Mouse (Mus musculus): ENCODE data around the gene Ebf3. TPM values are rescaled to one million over a fixed set of nuclear protein-coding genes. Genes with fewer than 3 reads are reported as not detected.

The Ebf3 gene
- polyA plus RNA-seq, 1 experiment from 2014 or later, result 1.4 TPM

DNA sequence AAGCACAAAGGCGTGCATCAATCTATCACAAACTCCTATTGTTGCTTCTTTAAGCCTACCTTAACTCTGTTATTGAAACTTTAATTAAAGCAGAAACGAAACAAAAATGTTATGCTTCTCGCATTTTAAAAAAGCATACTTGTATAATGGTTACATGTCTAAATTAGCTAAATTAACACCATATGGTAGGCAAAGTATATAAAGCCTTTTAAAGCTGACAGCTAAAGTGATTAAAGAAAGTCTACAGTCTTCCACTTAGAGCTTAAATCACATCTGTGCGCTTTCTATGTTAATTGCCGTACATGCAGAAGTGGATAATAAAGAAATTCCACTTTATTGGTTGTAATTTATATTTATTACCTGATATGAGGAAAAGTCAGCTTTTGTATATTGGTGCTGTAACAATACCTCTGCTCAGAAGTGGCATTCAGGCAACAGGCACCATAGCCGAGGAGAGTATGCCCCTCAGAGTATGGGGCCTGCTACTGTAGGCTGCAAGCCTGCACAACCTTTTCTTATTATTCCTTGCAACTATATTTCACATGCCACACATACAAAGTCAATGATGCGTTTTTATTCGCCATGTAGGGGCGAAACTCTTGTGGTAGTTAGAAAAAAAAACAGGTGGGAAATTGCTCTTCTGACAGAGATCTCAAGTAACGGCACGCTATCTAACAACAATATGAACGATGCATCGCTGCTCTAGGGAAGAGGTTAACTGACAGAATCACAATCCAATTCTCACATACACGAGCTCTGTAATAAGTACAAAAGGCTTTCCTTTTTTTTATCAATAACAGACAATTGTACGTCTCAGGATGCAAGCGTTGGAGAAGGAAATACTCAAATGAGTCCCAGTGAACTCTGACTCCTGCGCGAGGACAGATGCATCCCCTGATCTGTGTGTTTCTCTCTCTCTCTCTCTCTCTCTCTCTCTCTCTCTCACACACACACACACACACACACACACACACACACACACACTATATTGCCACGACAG lies 5.9 kb downstream of the Ebf3 start:
- ATAC-seq (replicated peaks; ENCODE audit: low FRiP score, low TSS enrichment, low read depth) (no peak), DNase-seq (ENCODE audit: low spot score) (no peak)
- H3K9me3 ChIP-seq (ENCODE audit: control insufficient read depth, low read length), result no peaks in the 10 kb centered on the region
- H3K9ac ChIP-seq (ENCODE audit: low read length), result no peak overlapping the region
- no peaks in the 10 kb centered on the region for H3K36me3 ChIP-seq (ENCODE audit: control insufficient read depth, insufficient read depth, low read length)
- 35% methylated on average over 19 of the region's 19 CpGs for WGBS
- peaks cover 21% of the 10 kb centered on the region for H3K4me1 ChIP-seq (replicated peaks; ENCODE audit: control insufficient read depth, insufficient read depth, low read length)
- no peak overlapping the region for H3K27ac ChIP-seq (ENCODE audit: low read depth)
- no peak overlapping the region for H3K4me2 ChIP-seq (ENCODE audit: low read length)
- H3K4me3 ChIP-seq (ENCODE audit: low read depth, low read length), result no peak overlapping the region
- peaks cover 97% of the 10 kb centered on the region for H3K27me3 ChIP-seq (replicated peaks; ENCODE audit: control insufficient read depth, insufficient read depth, low read length)

DNA sequence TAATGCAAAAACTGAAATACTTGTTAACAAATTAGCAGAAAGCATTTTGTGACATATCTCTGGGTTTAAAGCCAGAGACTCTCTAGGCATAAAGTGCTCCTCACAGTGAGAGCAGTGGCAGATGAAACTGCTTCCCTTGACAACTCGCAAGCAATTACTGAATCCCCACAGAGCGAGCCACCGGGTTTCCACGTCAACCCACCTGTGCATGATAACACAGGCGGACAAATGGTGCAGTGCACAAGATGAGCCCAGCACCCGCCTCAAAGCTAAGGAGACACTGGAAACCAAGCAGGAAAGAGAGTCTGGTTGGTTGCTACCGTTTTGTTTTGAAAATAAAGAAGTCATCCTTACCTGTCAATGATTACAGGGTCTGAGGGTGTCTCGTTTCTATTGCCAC lies 7.1 kb downstream of the Ebf3 start:
- DNase-seq (ENCODE audit: low spot score) (no peak), ATAC-seq (replicated peaks; ENCODE audit: low FRiP score, low TSS enrichment, low read depth) (no peak)
- no peak overlapping the region for H3K4me3 ChIP-seq (ENCODE audit: low read depth, low read length)
- H3K27me3 ChIP-seq (replicated peaks; ENCODE audit: control insufficient read depth, insufficient read depth, low read length), result peaks cover 94% of the 10 kb centered on the region
- H3K27ac ChIP-seq (ENCODE audit: low read depth), result no peak overlapping the region
- H3K4me1 ChIP-seq (replicated peaks; ENCODE audit: control insufficient read depth, insufficient read depth, low read length), result peaks cover 14% of the 10 kb centered on the region
- no peaks in the 10 kb centered on the region for H3K9me3 ChIP-seq (ENCODE audit: control insufficient read depth, low read length)
- no peak overlapping the region for H3K9ac ChIP-seq (ENCODE audit: low read length)
- no peak overlapping the region for H3K4me2 ChIP-seq (ENCODE audit: low read length)
- no peaks in the 10 kb centered on the region for H3K36me3 ChIP-seq (ENCODE audit: control insufficient read depth, insufficient read depth, low read length)
- WGBS, result 21% methylated on average over 8 of the region's 8 CpGs

DNA sequence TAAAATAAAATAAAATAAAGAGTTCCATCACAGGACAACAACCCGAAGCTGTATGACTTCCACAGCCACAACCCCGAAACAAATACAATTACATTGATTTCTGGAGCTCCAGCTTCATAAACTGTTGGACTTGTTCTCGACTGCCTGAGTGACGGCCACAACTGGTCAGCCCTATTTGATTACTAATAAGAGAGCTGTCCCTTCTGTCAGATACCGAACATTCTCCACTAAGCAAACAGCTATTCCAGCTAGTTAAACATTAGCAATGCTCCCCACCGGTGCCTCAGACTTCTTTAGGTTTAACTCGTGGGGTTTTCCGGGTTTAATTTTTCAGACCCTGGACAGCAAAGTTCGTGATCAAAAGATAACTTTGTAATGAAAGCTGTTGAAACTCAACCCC lies 8.1 kb downstream of the Ebf3 start:
- no peaks in the 10 kb centered on the region for H3K9me3 ChIP-seq (ENCODE audit: control insufficient read depth, low read length)
- no peak overlapping the region for H3K4me3 ChIP-seq (ENCODE audit: low read depth, low read length)
- no peak overlapping the region for H3K9ac ChIP-seq (ENCODE audit: low read length)
- no peak overlapping the region for H3K27ac ChIP-seq (ENCODE audit: low read depth)
- H3K4me2 ChIP-seq (ENCODE audit: low read length), result no peak overlapping the region
- no peak for ATAC-seq (replicated peaks; ENCODE audit: low FRiP score, low TSS enrichment, low read depth)
- DNase-seq (ENCODE audit: low spot score), result no peak
- 47% methylated on average over 9 of the region's 9 CpGs for WGBS
- peaks cover 85% of the 10 kb centered on the region for H3K27me3 ChIP-seq (replicated peaks; ENCODE audit: control insufficient read depth, insufficient read depth, low read length)
- no peaks in the 10 kb centered on the region for H3K36me3 ChIP-seq (ENCODE audit: control insufficient read depth, insufficient read depth, low read length)
- H3K4me1 ChIP-seq (replicated peaks; ENCODE audit: control insufficient read depth, insufficient read depth, low read length), result peaks cover 21% of the 10 kb centered on the region

DNA sequence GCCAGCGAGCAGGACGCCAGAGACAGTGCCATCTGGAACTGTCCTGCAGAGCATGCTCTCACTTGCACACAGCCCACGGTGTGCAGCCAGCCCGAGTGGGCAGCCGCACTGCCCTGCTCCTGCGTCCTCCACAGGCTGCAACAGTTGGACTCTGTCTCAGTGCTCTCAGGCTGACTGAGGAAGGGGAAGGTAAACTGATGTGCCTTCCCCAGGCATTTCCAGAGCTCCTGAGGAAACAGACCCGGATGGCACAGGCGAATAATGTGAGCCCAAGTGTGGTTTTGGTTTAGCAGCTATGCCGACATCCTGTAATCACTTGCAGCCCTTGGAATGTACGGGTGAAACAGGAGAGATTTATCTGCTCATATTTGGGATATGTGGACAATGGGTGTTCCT lies 10.5 kb downstream of the Ebf3 start:
- no peak overlapping the region for H3K27ac ChIP-seq (ENCODE audit: low read depth)
- no peaks in the 10 kb centered on the region for H3K9me3 ChIP-seq (ENCODE audit: control insufficient read depth, low read length)
- WGBS, result 23% methylated on average over 10 of the region's 10 CpGs
- H3K4me3 ChIP-seq (ENCODE audit: low read depth, low read length), result no peak overlapping the region
- ATAC-seq (replicated peaks; ENCODE audit: low FRiP score, low TSS enrichment, low read depth) (no peak), DNase-seq (ENCODE audit: low spot score) (no peak)
- H3K36me3 ChIP-seq (ENCODE audit: control insufficient read depth, insufficient read depth, low read length), result no peaks in the 10 kb centered on the region
- peaks cover 19% of the 10 kb centered on the region for H3K4me1 ChIP-seq (replicated peaks; ENCODE audit: control insufficient read depth, insufficient read depth, low read length)
- H3K27me3 ChIP-seq (replicated peaks; ENCODE audit: control insufficient read depth, insufficient read depth, low read length), result peaks cover 82% of the 10 kb centered on the region
- H3K4me2 ChIP-seq (ENCODE audit: low read length), result no peak overlapping the region
- H3K9ac ChIP-seq (ENCODE audit: low read length), result no peak overlapping the region

DNA sequence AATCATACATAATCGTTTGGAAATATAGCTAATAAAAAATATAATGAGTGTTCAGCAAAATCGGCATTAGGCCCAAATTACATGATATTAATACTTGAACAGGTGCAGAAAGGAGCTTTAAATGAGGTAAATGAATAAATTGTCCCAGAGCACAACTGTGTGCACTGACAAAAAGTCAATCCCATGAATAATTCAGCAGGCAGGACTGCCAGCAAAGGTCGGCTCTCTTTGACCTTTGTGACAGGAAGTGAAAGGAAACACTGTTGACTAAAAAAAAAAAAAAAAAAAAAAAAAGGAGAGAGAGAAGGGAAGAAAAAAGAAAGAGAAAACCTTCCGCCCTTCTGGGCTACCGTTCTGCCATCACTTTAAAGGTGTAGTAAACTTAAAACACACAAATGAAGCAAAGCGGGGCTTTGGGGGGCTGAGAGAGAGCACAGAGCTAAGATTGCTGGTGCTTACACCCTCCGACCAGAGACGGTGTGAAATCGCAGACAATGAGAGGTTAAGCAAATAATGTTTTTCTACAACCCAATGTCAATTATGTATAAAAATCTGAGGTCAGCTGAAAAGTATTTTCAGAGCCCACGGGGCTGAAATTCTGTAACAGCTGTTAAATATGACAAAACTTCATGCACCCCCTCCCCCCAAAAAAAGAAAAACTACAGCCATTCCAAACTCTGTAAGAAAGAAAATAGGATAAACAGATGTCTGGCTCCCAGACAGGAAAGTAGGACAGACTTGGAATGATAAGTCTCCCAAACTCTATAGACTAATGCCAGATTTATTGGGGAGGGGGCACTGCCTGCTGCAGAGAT lies 11.1 kb downstream of the Ebf3 start:
- H3K27me3 ChIP-seq (replicated peaks; ENCODE audit: control insufficient read depth, insufficient read depth, low read length), result peaks cover 79% of the 10 kb centered on the region
- DNase-seq (ENCODE audit: low spot score), result no peak
- WGBS, result 39% methylated on average over 10 of the region's 10 CpGs

DNA sequence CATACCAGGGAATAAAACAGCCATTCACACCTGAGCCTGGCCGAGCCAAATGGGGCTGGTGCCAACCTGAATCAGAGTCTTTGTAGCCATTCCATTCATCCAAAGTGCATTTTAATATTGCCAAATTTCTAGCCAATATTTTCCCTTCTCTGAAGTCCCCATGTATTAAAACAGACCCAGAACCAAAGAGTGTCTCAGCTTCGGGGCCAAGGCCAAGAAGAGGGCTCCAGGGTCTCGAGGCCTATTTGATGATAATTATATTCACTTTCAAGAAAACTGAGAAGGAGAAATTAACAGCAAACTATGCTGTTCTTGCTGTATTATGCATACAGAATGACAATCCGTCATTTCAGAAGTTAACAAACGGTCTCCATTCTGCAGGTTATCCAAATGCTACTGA lies 12.1 kb downstream of the Ebf3 start:
- H3K4me2 ChIP-seq (ENCODE audit: low read length), result no peak overlapping the region
- peaks cover 19% of the 10 kb centered on the region for H3K4me1 ChIP-seq (replicated peaks; ENCODE audit: control insufficient read depth, insufficient read depth, low read length)
- ATAC-seq (replicated peaks; ENCODE audit: low FRiP score, low TSS enrichment, low read depth), result no peak
- DNase-seq (ENCODE audit: low spot score), result no peak
- no peak overlapping the region for H3K4me3 ChIP-seq (ENCODE audit: low read depth, low read length)
- H3K9ac ChIP-seq (ENCODE audit: low read length), result no peak overlapping the region
- H3K36me3 ChIP-seq (ENCODE audit: control insufficient read depth, insufficient read depth, low read length), result no peaks in the 10 kb centered on the region
- H3K9me3 ChIP-seq (ENCODE audit: control insufficient read depth, low read length), result no peaks in the 10 kb centered on the region
- no peak overlapping the region for H3K27ac ChIP-seq (ENCODE audit: low read depth)
- 85% methylated on average over 5 of the region's 5 CpGs for WGBS
- H3K27me3 ChIP-seq (replicated peaks; ENCODE audit: control insufficient read depth, insufficient read depth, low read length), result peaks cover 79% of the 10 kb centered on the region

More for the DNA sequence above, 11.1 kb downstream of the Ebf3 start:
- ATAC-seq (replicated peaks; ENCODE audit: low FRiP score, low TSS enrichment, low read depth), result no peak
- no peak overlapping the region for H3K27ac ChIP-seq (ENCODE audit: low read depth)
- H3K4me3 ChIP-seq (ENCODE audit: low read depth, low read length), result no peak overlapping the region
- H3K9ac ChIP-seq (ENCODE audit: low read length), result no peak overlapping the region
- H3K4me2 ChIP-seq (ENCODE audit: low read length), result no peak overlapping the region
- H3K36me3 ChIP-seq (ENCODE audit: control insufficient read depth, insufficient read depth, low read length), result no peaks in the 10 kb centered on the region
- H3K4me1 ChIP-seq (replicated peaks; ENCODE audit: control insufficient read depth, insufficient read depth, low read length), result peaks cover 19% of the 10 kb centered on the region
- no peaks in the 10 kb centered on the region for H3K9me3 ChIP-seq (ENCODE audit: control insufficient read depth, low read length)

DNA sequence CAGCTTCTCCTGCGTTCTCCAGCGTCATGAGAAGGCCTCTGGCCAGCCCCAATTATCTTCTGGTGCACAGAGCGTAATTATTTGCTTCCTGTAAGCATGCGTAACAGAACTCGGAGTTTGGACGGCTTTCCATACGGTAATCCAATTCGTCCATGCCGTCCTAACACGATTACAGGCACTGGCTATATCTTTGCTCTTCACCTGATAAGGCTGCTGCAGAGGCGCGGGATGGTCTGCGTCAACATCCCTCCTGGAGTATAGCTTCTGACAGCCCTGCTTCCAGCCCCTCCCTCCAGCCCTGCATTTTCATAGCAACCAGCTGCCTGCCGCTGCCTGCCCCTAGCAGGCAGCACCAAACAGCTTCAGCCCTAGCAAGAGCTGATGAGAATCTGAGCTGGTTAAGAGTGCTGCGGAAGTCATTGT lies 12.9 kb downstream of the Ebf3 start:
- Histone ChIP-seq H3K9ac (ENCODE audit: low read length) (no peak overlapping the region), H3K27me3 (replicated peaks; ENCODE audit: control insufficient read depth, insufficient read depth, low read length) (peaks cover 78% of the 10 kb centered on the region), H3K36me3 (ENCODE audit: control insufficient read depth, insufficient read depth, low read length) (no peaks in the 10 kb centered on the region), H3K4me1 (replicated peaks; ENCODE audit: control insufficient read depth, insufficient read depth, low read length) (peaks cover 19% of the 10 kb centered on the region), H3K4me3 (ENCODE audit: low read depth, low read length) (no peak overlapping the region), H3K27ac (ENCODE audit: low read depth) (no peak overlapping the region; the same call in 1 of the 2 replicates), H3K4me2 (ENCODE audit: low read length) (0 out of 2 replicates have a peak overlapping the region, but pooled peaks have one; percentile 11), H3K9me3 (ENCODE audit: control insufficient read depth, low read length) (no peaks in the 10 kb centered on the region)
- DNase-seq (ENCODE audit: low spot score) (no peak), ATAC-seq (replicated peaks; ENCODE audit: low FRiP score, low TSS enrichment, low read depth) (peak; percentile 62; the same call in 1 of the 2 replicates)
- 8% methylated on average over 15 of the region's 15 CpGs for WGBS

DNA sequence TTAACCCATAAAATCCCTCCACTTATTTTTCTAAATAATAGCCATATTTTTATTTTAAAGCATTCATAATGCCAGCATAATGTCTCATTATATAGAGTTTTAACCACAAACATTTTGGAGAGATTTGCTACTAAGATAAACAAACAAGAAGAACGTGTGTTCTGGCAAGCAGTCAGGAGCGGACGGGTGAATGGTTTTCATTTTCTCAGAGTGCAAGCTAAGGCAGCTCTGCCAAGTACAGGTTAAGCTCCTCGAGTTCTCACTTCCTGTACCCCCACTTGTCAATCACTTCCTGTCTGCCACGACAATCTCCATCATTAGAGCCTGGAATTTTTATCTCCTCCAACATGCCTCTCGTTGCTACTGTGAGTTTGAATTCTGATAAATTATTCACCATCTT lies 13.4 kb downstream of the Ebf3 start:
- 0 out of 2 replicates have a peak overlapping the region, but pooled peaks have one; percentile 11 for H3K4me2 ChIP-seq (ENCODE audit: low read length)
- peaks cover 19% of the 10 kb centered on the region for H3K4me1 ChIP-seq (replicated peaks; ENCODE audit: control insufficient read depth, insufficient read depth, low read length)
- H3K9ac ChIP-seq (ENCODE audit: low read length), result no peak overlapping the region
- ATAC-seq (replicated peaks; ENCODE audit: low FRiP score, low TSS enrichment, low read depth) (no peak), DNase-seq (ENCODE audit: low spot score) (no peak)
- no peaks in the 10 kb centered on the region for H3K36me3 ChIP-seq (ENCODE audit: control insufficient read depth, insufficient read depth, low read length)
- H3K27me3 ChIP-seq (replicated peaks; ENCODE audit: control insufficient read depth, insufficient read depth, low read length), result peaks cover 76% of the 10 kb centered on the region
- H3K27ac ChIP-seq (ENCODE audit: low read depth), result no peak overlapping the region
- H3K4me3 ChIP-seq (ENCODE audit: low read depth, low read length), result no peak overlapping the region
- 22% methylated on average over 6 of the region's 6 CpGs for WGBS
- H3K9me3 ChIP-seq (ENCODE audit: control insufficient read depth, low read length), result no peaks in the 10 kb centered on the region

Measured in intestine, embryonic 14.5 days (tissue).